Mouse (Mus musculus) thymus, postnatal 25 days (tissue): ENCODE data around the gene Gm21746.
"Not testable (repeated sequence)": the region's sequence is repeated elsewhere in the genome, so short reads cannot be mapped to it uniquely, and the experiment has no call there.

Source experiments
- DNase-seq: peaks from one replicate; pipeline ENCODE4 v3.0.0; 2022

The Gm21746 gene

GRCm38 (mm10) chrY:6237895-6238294, at the start of gene Gm21746:
Gm21746 (minus strand) TSS chrY:6237995.
- not testable (repeated sequence) for DNase-seq

GRCm38 (mm10) chrY:6266798-6267197, 29.0 kb upstream of the Gm21746 start, which contains the start of gene Gm20873:
Gm20873 (plus strand) TSS chrY:6267098.
- not testable (repeated sequence) for DNase-seq
